9 mouse cellular contexts compared by ENCODE assay signal in genomic region chr12:112724077-112724805, GRCm38 (mm10). TPM values are rescaled to one million over a fixed set of nuclear protein-coding genes. Genes with fewer than 3 reads are reported as not detected.
DNase-seq lines count a peak whose midpoint lies in the region; ATAC-seq and TF ChIP-seq lines count a peak whose summit lies in the region.
"Had no signal": no experiment of that assay in that cellular context is flagged by ENCODE, and none has a peak within 500 bp of the region (broad histone marks: within the 10 kb centered on the region; RNA-seq: fewer than 3 reads in every experiment).

No protein-coding gene starts in this region.

- no peaks in the 10 kb centered on the region; the same call in 1 of the 2 replicates for H3K27me3 ChIP-seq in heart, adult 2 months (ENCODE audit: control insufficient read depth, insufficient read depth, low read length)
- peaks cover 19% of the 10 kb centered on the region for H3K27me3 ChIP-seq in hindbrain, embryonic 11.5 days (ENCODE audit: control insufficient read depth, insufficient read depth, low read length)
- H3K27me3 ChIP-seq in midbrain, embryonic 11.5 days (ENCODE audit: control insufficient read depth, insufficient read depth, low read length), result peaks cover 30% of the 10 kb centered on the region
- peaks cover 7% of the 10 kb centered on the region; the same call in 1 of the 2 replicates for H3K27me3 ChIP-seq in spleen, adult 2 months (ENCODE audit: control insufficient read depth, insufficient read depth, low read length)
- H3K27me3 ChIP-seq: limb, embryonic 15.5 days had no signal

- H3K79me2 ChIP-seq in heart, adult 2 months (replicated peaks; ENCODE audit: control insufficient read depth, insufficient read depth, low read length), result no peaks in the 10 kb centered on the region

- H3K27ac ChIP-seq in heart, adult 2 months, result no peak overlapping the region
- H3K27ac ChIP-seq in hindbrain, embryonic 11.5 days (ENCODE audit: low read depth, low read length), result no peak overlapping the region
- H3K27ac ChIP-seq in midbrain, embryonic 11.5 days (ENCODE audit: low read depth, low read length), result no peak overlapping the region
- no peak overlapping the region for H3K27ac ChIP-seq in spleen, adult 2 months (ENCODE audit: insufficient read depth, low read length)

- no peak for TF ChIP-seq POLR2A in heart, adult 2 months (IDR thresholded peaks at IDR 0.05; ENCODE audit: insufficient read depth, low read depth, low read length)
- no peak for TF ChIP-seq POLR2A in spleen, adult 2 months (IDR thresholded peaks at IDR 0.05; ENCODE audit: low read depth, low read length)

- TF ChIP-seq CTCF in heart, adult 2 months (IDR thresholded peaks at IDR 0.05), result peak; percentile 77
- TF ChIP-seq CTCF in spleen, adult 2 months (IDR thresholded peaks at IDR 0.05; ENCODE audit: extremely low read depth, insufficient read depth, insufficient read length, insufficient replicate concordance), result peak; percentile 29; the same call in 1 of the 2 replicates

- H3K4me2 ChIP-seq in hindbrain, embryonic 11.5 days (replicated peaks; ENCODE audit: low read depth, low read length), result no peak overlapping the region
- H3K4me2 ChIP-seq in midbrain, embryonic 11.5 days, result no peak overlapping the region

- H3K9ac ChIP-seq in heart, adult 2 months (ENCODE audit: low read depth, low read length), result no peak overlapping the region
- no peak overlapping the region for H3K9ac ChIP-seq in hindbrain, embryonic 11.5 days (ENCODE audit: low read depth, low read length)
- H3K9ac ChIP-seq in midbrain, embryonic 11.5 days (ENCODE audit: low read length), result no peak overlapping the region

- H3K36me3 ChIP-seq in heart, adult 2 months (ENCODE audit: control insufficient read depth, insufficient read depth, low read length), result no peaks in the 10 kb centered on the region
- H3K36me3 ChIP-seq in hindbrain, embryonic 11.5 days (ENCODE audit: control insufficient read depth, insufficient read depth, low read length), result no peaks in the 10 kb centered on the region
- no peaks in the 10 kb centered on the region for H3K36me3 ChIP-seq in midbrain, embryonic 11.5 days (ENCODE audit: control insufficient read depth, insufficient read depth, low read length)
- H3K36me3 ChIP-seq in spleen, adult 2 months (ENCODE audit: control insufficient read depth, insufficient read depth, low read length), result no peaks in the 10 kb centered on the region

- intact Hi-C loops in heart, adult 2 months (cut with DNase I), result no loop called here
- intact Hi-C loops in heart, postnatal 25 days (cut with DNase I), result no loop called here

- H3K4me3 ChIP-seq in heart, adult 2 months, result no peak overlapping the region
- no peak overlapping the region for H3K4me3 ChIP-seq in hindbrain, embryonic 11.5 days (ENCODE audit: low read depth, low read length)
- H3K4me3 ChIP-seq in midbrain, embryonic 11.5 days (ENCODE audit: low read depth, low read length), result no peak overlapping the region
- H3K4me3 ChIP-seq in spleen, adult 2 months (ENCODE audit: extremely low read depth, insufficient read depth, insufficient read length), result no peak overlapping the region

- peak; percentile 64 to 72 for DNase-seq in heart, adult 2 months
- DNase-seq in heart, postnatal 25 days (ENCODE audit: low spot score), result no peak
- DNase-seq in adrenal gland, postnatal 10 days, result peak; percentile 82
- DNase-seq in embryo, embryonic 9.5 days (ENCODE audit: extremely low spot score), result peak; percentile 77
- DNase-seq in hindbrain, embryonic 11.5 days (ENCODE audit: low spot score), result peak; percentile 82
- peak; percentile 61 to 76 for DNase-seq in left cerebral cortex, adult 18-20 months (ENCODE audit: low spot score in 2 of 2)
- peak; percentile 97 for DNase-seq in midbrain, embryonic 11.5 days (ENCODE audit: low spot score, missing footprints)
- peak; percentile 61 to 72 for DNase-seq in spleen, adult 2 months (ENCODE audit: low read depth in 1 of 2, low spot score in 2 of 2)

- TF ChIP-seq EP300 in heart, adult 2 months (IDR thresholded peaks at IDR 0.05; ENCODE audit: insufficient read depth, low read depth, low read length), result no peak

- H3K4me1 ChIP-seq in heart, adult 2 months (ENCODE audit: control insufficient read depth, insufficient read depth, low read length), result peaks cover 3% of the 10 kb centered on the region; the same call in 1 of the 2 replicates
- H3K4me1 ChIP-seq in hindbrain, embryonic 11.5 days (replicated peaks; ENCODE audit: control insufficient read depth, insufficient read depth, low read length), result 0 out of 2 replicates have a peak, but pooled peaks cover 3% of the 10 kb centered on the region
- H3K4me1 ChIP-seq in midbrain, embryonic 11.5 days (ENCODE audit: control insufficient read depth, insufficient read depth, low read length), result peaks cover 9% of the 10 kb centered on the region
- peaks cover 5% of the 10 kb centered on the region; the same call in 1 of the 2 replicates for H3K4me1 ChIP-seq in spleen, adult 2 months (ENCODE audit: control insufficient read depth, insufficient read depth, insufficient read length)

- H3K9me3 ChIP-seq in hindbrain, embryonic 11.5 days (ENCODE audit: control insufficient read depth, low read length), result no peaks in the 10 kb centered on the region
- H3K9me3 ChIP-seq in midbrain, embryonic 11.5 days (ENCODE audit: control insufficient read depth, low read length), result no peaks in the 10 kb centered on the region
- H3K9me3 ChIP-seq: limb, embryonic 15.5 days had no signal

- whole genome bisulfite sequencing in heart, adult 2 months, result 81% methylated on average over 11 of the region's 11 CpGs
- 81% methylated on average over 11 of the region's 11 CpGs for WGBS in hindbrain, embryonic 11.5 days
- WGBS in midbrain, embryonic 11.5 days, result 78% methylated on average over 11 of the region's 11 CpGs
- WGBS in spleen, adult 2 months, result 83% methylated on average over 11 of the region's 11 CpGs

- ATAC-seq in hindbrain, embryonic 11.5 days (ENCODE audit: low FRiP score), result no peak
- peak; percentile 33; the same call in 1 of the 2 replicates for ATAC-seq in midbrain, embryonic 11.5 days (ENCODE audit: low FRiP score)

RNA-seq across cellular contexts. Expression of gene Cep170b, which starts 4.0 kb away (rescaled TPM):
- 10 to 100 TPM; 10.8 to 11.5 TPM for total RNA-seq in heart, adult 2 months (2021)
- 9.6 and 10.7 TPM in 2 replicates for polyA plus RNA-seq in heart, adult 2 months (2012; rRNA removed)
- total RNA-seq in heart, postnatal 25 days (2021), result 1 to 10 TPM; 7.7 to 9.8 TPM
- 10 to 100 TPM; 28.8 to 29.6 TPM for total RNA-seq in adrenal gland, postnatal 10 days (2021)
- polyA plus RNA-seq in hindbrain, embryonic 11.5 days (2014; fragmentation: Nextera tagmentation; extraction: Ambion mirVana), result 8.5 and 8.7 TPM in 2 replicates
- 100 to 1,000 TPM; 267 to 284 TPM for total RNA-seq in left cerebral cortex, adult 18-20 months (2021)
- 5.2 and 5.5 TPM in 2 replicates for polyA plus RNA-seq in midbrain, embryonic 11.5 days (2014; fragmentation: Nextera tagmentation; extraction: Ambion mirVana)
- polyA plus RNA-seq in spleen, adult 2 months (2012; rRNA removed), result 7.6 and 9.1 TPM in 2 replicates

RNA-seq across cellular contexts. Expression of gene Pld4, which starts 36.2 kb away (rescaled TPM):
- 1 to 10 TPM; 6.6 to 6.8 TPM for total RNA-seq in heart, adult 2 months (2021)
- 17.2 and 23.5 TPM in 2 replicates for polyA plus RNA-seq in heart, adult 2 months (2012; rRNA removed)
- 1 to 10 TPM; 5.6 to 6.9 TPM for total RNA-seq in heart, postnatal 25 days (2021)
- total RNA-seq in adrenal gland, postnatal 10 days (2021), result 10 to 100 TPM; 10.8 to 13.4 TPM
- 4.7 and 6.2 TPM in 2 replicates for polyA plus RNA-seq in hindbrain, embryonic 11.5 days (2014; fragmentation: Nextera tagmentation; extraction: Ambion mirVana)
- total RNA-seq in left cerebral cortex, adult 18-20 months (2021), result 1 to 10 TPM; 9.7 to 10.0 TPM
- polyA plus RNA-seq in midbrain, embryonic 11.5 days (2014; fragmentation: Nextera tagmentation; extraction: Ambion mirVana), result 3.5 and 4.2 TPM in 2 replicates
- polyA plus RNA-seq in spleen, adult 2 months (2012; rRNA removed), result 332 and 401 TPM in 2 replicates

RNA-seq across cellular contexts. Expression of gene Zbtb42, which starts 45.6 kb away (rescaled TPM):
- total RNA-seq in heart, adult 2 months (2021), result 1 to 10 TPM; 4.4 to 5.9 TPM
- polyA plus RNA-seq in heart, adult 2 months (2012; rRNA removed), result 9.5 and 13.6 TPM in 2 replicates
- 1 to 10 TPM; 6.4 to 6.7 TPM for total RNA-seq in heart, postnatal 25 days (2021)
- total RNA-seq in adrenal gland, postnatal 10 days (2021), result 1 to 10 TPM; 3.9 to 5.5 TPM
- 4.3 and 7.0 TPM in 2 replicates for polyA plus RNA-seq in hindbrain, embryonic 11.5 days (2014; fragmentation: Nextera tagmentation; extraction: Ambion mirVana)
- 1 to 10 TPM; 1.1 to 1.5 TPM for total RNA-seq in left cerebral cortex, adult 18-20 months (2021)
- 4.8 and 5.1 TPM in 2 replicates for polyA plus RNA-seq in midbrain, embryonic 11.5 days (2014; fragmentation: Nextera tagmentation; extraction: Ambion mirVana)
- polyA plus RNA-seq in spleen, adult 2 months (2012; rRNA removed), result 7.6 and 11.5 TPM in 2 replicates

RNA-seq across cellular contexts. Expression of gene Akt1, which starts 49.6 kb away (rescaled TPM):
- total RNA-seq in heart, adult 2 months (2021), result 100 to 1,000 TPM; 189 to 207 TPM
- 148 and 149 TPM in 2 replicates for polyA plus RNA-seq in heart, adult 2 months (2012; rRNA removed)
- total RNA-seq in heart, postnatal 25 days (2021), result 100 to 1,000 TPM; 206 to 215 TPM
- total RNA-seq in adrenal gland, postnatal 10 days (2021), result 100 to 1,000 TPM; 210 to 252 TPM
- polyA plus RNA-seq in hindbrain, embryonic 11.5 days (2014; fragmentation: Nextera tagmentation; extraction: Ambion mirVana), result 50.8 and 76.5 TPM in 2 replicates
- total RNA-seq in left cerebral cortex, adult 18-20 months (2021), result 100 to 1,000 TPM; 161 to 169 TPM
- 62.5 and 82.6 TPM in 2 replicates for polyA plus RNA-seq in midbrain, embryonic 11.5 days (2014; fragmentation: Nextera tagmentation; extraction: Ambion mirVana)
- 105 and 137 TPM in 2 replicates for polyA plus RNA-seq in spleen, adult 2 months (2012; rRNA removed)

Comparison
In these comparisons a context has a peak if more than half of its experiments do, and no peak if none do; other contexts are left out.
1. RNA of gene Cep170b, which starts 4.0 kb away (total RNA-seq): 267 to 284 TPM in left cerebral cortex, adult 18-20 months; 28.8 to 29.6 TPM in adrenal gland, postnatal 10 days, 10.8 to 11.5 TPM in heart, adult 2 months and 7.7 to 9.8 TPM in heart, postnatal 25 days; every median in the first group is over 4 times any median in the second.